In genomic region chr13:58400576-58400975, GRCm38 (mm10) we compare ENCODE assay signal across 7 mouse cellular contexts. TPM values are rescaled to one million over a fixed set of nuclear protein-coding genes. Genes with fewer than 3 reads are reported as not detected.
DNase-seq lines count a peak whose midpoint lies in the region; ATAC-seq and TF ChIP-seq lines count a peak whose summit lies in the region.

No protein-coding gene starts in this region.

- WGBS in spleen, adult 2 months = 3% methylated on average over 11 of the region's 11 CpGs
- WGBS in embryonic facial prominence, embryonic 15.5 days = 0% methylated on average over 11 of the region's 11 CpGs
- WGBS in limb, embryonic 15.5 days = under 1% methylated on average over 11 of the region's 11 CpGs
- 1% methylated on average over 11 of the region's 11 CpGs for WGBS in stomach, embryonic 15.5 days

- H3K9ac ChIP-seq in embryonic facial prominence, embryonic 15.5 days = peak overlapping the region; percentile 99
- peak overlapping the region; percentile 99 for H3K9ac ChIP-seq in limb, embryonic 15.5 days
- H3K9ac ChIP-seq in stomach, embryonic 15.5 days = peak overlapping the region; percentile 100; the same call in 1 of the 2 replicates

- H3K4me1 ChIP-seq in spleen, adult 2 months (ENCODE audit: control insufficient read depth, insufficient read depth, insufficient read length) = no peaks in the 10 kb centered on the region
- H3K4me1 ChIP-seq in embryonic facial prominence, embryonic 15.5 days = peaks cover 3% of the 10 kb centered on the region; the same call in 1 of the 2 replicates
- H3K4me1 ChIP-seq in limb, embryonic 15.5 days = peaks cover 5% of the 10 kb centered on the region; the same call in 1 of the 2 replicates
- H3K4me1 ChIP-seq in stomach, embryonic 15.5 days = peaks cover 3% of the 10 kb centered on the region; the same call in 1 of the 2 replicates

- no peak overlapping the region for H3K27ac ChIP-seq in spleen, adult 2 months (ENCODE audit: insufficient read depth, low read length)
- H3K27ac ChIP-seq in embryonic facial prominence, embryonic 15.5 days (replicated peaks) = no peak overlapping the region
- H3K27ac ChIP-seq in limb, embryonic 15.5 days = peak overlapping the region; percentile 99; the same call in 1 of the 2 replicates
- no peak overlapping the region for H3K27ac ChIP-seq in stomach, embryonic 15.5 days

- H3K36me3 ChIP-seq in spleen, adult 2 months (ENCODE audit: control insufficient read depth, insufficient read depth, low read length) = peaks cover 23% of the 10 kb centered on the region
- peaks cover 21% of the 10 kb centered on the region for H3K36me3 ChIP-seq in embryonic facial prominence, embryonic 15.5 days
- H3K36me3 ChIP-seq in limb, embryonic 15.5 days = peaks cover 21% of the 10 kb centered on the region
- peaks cover 15% of the 10 kb centered on the region for H3K36me3 ChIP-seq in stomach, embryonic 15.5 days

- peak overlapping the region; percentile 60 for H3K4me2 ChIP-seq in embryonic facial prominence, embryonic 15.5 days (replicated peaks)
- peak overlapping the region; percentile 54 for H3K4me2 ChIP-seq in limb, embryonic 15.5 days
- peak overlapping the region; percentile 66 for H3K4me2 ChIP-seq in stomach, embryonic 15.5 days

- no peak for ATAC-seq in embryonic facial prominence, embryonic 15.5 days (ENCODE audit: insufficient number of reproducible peaks, low FRiP score, low TSS enrichment, low read depth)
- ATAC-seq in limb, embryonic 15.5 days (ENCODE audit: insufficient number of reproducible peaks, low FRiP score, low TSS enrichment, low read depth) = no peak
- ATAC-seq in stomach, embryonic 15.5 days (ENCODE audit: insufficient read depth, low FRiP score, low read depth) = no peak

- H3K9me3 ChIP-seq in embryonic facial prominence, embryonic 15.5 days (replicated peaks) = no peaks in the 10 kb centered on the region
- no peaks in the 10 kb centered on the region for H3K9me3 ChIP-seq in limb, embryonic 15.5 days
- H3K9me3 ChIP-seq in stomach, embryonic 15.5 days = no peaks in the 10 kb centered on the region

- no peak for TF ChIP-seq POLR2A in spleen, adult 2 months (IDR thresholded peaks at IDR 0.05; ENCODE audit: low read depth, low read length)

- TF ChIP-seq CTCF in spleen, adult 2 months (IDR thresholded peaks at IDR 0.05; ENCODE audit: extremely low read depth, insufficient read depth, insufficient read length, insufficient replicate concordance) = no peak

- no peaks in the 10 kb centered on the region for H3K27me3 ChIP-seq in spleen, adult 2 months (ENCODE audit: control insufficient read depth, insufficient read depth, low read length)
- H3K27me3 ChIP-seq in embryonic facial prominence, embryonic 15.5 days = no peaks in the 10 kb centered on the region
- no peaks in the 10 kb centered on the region for H3K27me3 ChIP-seq in limb, embryonic 15.5 days
- no peaks in the 10 kb centered on the region for H3K27me3 ChIP-seq in stomach, embryonic 15.5 days (replicated peaks)

- DNase-seq in spleen, adult 2 months (ENCODE audit: low read depth in 1 of 2, low spot score in 2 of 2) = no peak
- DNase-seq in spleen, postnatal 36 days (ENCODE audit: low spot score in 2 of 2) = no peak
- DNase-seq in adrenal gland, adult (ENCODE audit: inconsistent age in 2 of 2, low spot score in 1 of 2) = no peak
- DNase-seq in frontal cortex, adult 2 months (ENCODE audit: extremely low spot score in 1 of 2, low spot score in 1 of 2) = no peak

- peak overlapping the region; percentile 85 for H3K4me3 ChIP-seq in spleen, adult 2 months (ENCODE audit: extremely low read depth, insufficient read depth, insufficient read length)
- peak overlapping the region; percentile 99 for H3K4me3 ChIP-seq in embryonic facial prominence, embryonic 15.5 days (replicated peaks)
- peak overlapping the region; percentile 86 for H3K4me3 ChIP-seq in limb, embryonic 15.5 days
- H3K4me3 ChIP-seq in stomach, embryonic 15.5 days (replicated peaks) = peak overlapping the region; percentile 98

RNA-seq across cellular contexts. Expression of gene Rmi1, which starts 1.5 kb away (rescaled TPM):
- 9.4 and 10.9 TPM in 2 replicates for polyA plus RNA-seq in spleen, adult 2 months (2012; rRNA removed)
- 24.4 and 26.1 TPM in 2 replicates for polyA plus RNA-seq in embryonic facial prominence, embryonic 15.5 days (2015; fragmentation: Nextera tagmentation; extraction: Ambion mirVana)
- 22.8 and 24.5 TPM in 2 replicates for polyA plus RNA-seq in limb, embryonic 15.5 days (2015; fragmentation: Nextera tagmentation; extraction: Ambion mirVana)
- 23.8 and 24.3 TPM in 2 replicates for polyA plus RNA-seq in stomach, embryonic 15.5 days (2015; fragmentation: Nextera tagmentation; extraction: Ambion mirVana)
- 12.8 and 13.0 TPM in 2 replicates for polyA plus RNA-seq in frontal cortex, adult 2 months (2012; rRNA removed)

RNA-seq across cellular contexts. Expression of gene Hnrnpk, which starts 2.6 kb away (rescaled TPM):
- 163 and 210 TPM in 2 replicates for polyA plus RNA-seq in spleen, adult 2 months (2012; rRNA removed)
- 1,301 and 1,310 TPM in 2 replicates for polyA plus RNA-seq in embryonic facial prominence, embryonic 15.5 days (2015; fragmentation: Nextera tagmentation; extraction: Ambion mirVana)
- 1,317 and 1,364 TPM in 2 replicates for polyA plus RNA-seq in limb, embryonic 15.5 days (2015; fragmentation: Nextera tagmentation; extraction: Ambion mirVana)
- 1,284 and 1,390 TPM in 2 replicates for polyA plus RNA-seq in stomach, embryonic 15.5 days (2015; fragmentation: Nextera tagmentation; extraction: Ambion mirVana)
- polyA plus RNA-seq in frontal cortex, adult 2 months (2012; rRNA removed) = 394 and 489 TPM in 2 replicates

RNA-seq across cellular contexts. Expression of gene 2210016F16Rik, which starts 15.6 kb away (rescaled TPM):
- polyA plus RNA-seq in spleen, adult 2 months (2012; rRNA removed) = 14.4 and 23.1 TPM in 2 replicates
- 30.0 and 30.1 TPM in 2 replicates for polyA plus RNA-seq in embryonic facial prominence, embryonic 15.5 days (2015; fragmentation: Nextera tagmentation; extraction: Ambion mirVana)
- polyA plus RNA-seq in limb, embryonic 15.5 days (2015; fragmentation: Nextera tagmentation; extraction: Ambion mirVana) = 27.7 and 29.7 TPM in 2 replicates
- 34.6 and 35.0 TPM in 2 replicates for polyA plus RNA-seq in stomach, embryonic 15.5 days (2015; fragmentation: Nextera tagmentation; extraction: Ambion mirVana)
- 8.2 and 8.5 TPM in 2 replicates for polyA plus RNA-seq in frontal cortex, adult 2 months (2012; rRNA removed)

RNA-seq across cellular contexts. Expression of gene Kif27, which starts 41.7 kb away (rescaled TPM):
- 0.02 TPM in 2 replicates for polyA plus RNA-seq in spleen, adult 2 months (2012; rRNA removed)
- polyA plus RNA-seq in embryonic facial prominence, embryonic 15.5 days (2015; fragmentation: Nextera tagmentation; extraction: Ambion mirVana) = 1.4 and 2.2 TPM in 2 replicates
- 0.43 and 0.45 TPM in 2 replicates for polyA plus RNA-seq in limb, embryonic 15.5 days (2015; fragmentation: Nextera tagmentation; extraction: Ambion mirVana)
- polyA plus RNA-seq in stomach, embryonic 15.5 days (2015; fragmentation: Nextera tagmentation; extraction: Ambion mirVana) = 0.32 and 0.49 TPM in 2 replicates
- 1.5 and 1.7 TPM in 2 replicates for polyA plus RNA-seq in frontal cortex, adult 2 months (2012; rRNA removed)
